Mouse (Mus musculus) megakaryocyte, embryonic 14.5 days (primary cell): ENCODE results near the gene Psmd14. TPM values are rescaled to one million over a fixed set of nuclear protein-coding genes. Genes with fewer than 3 reads are reported as not detected.

Source experiments
- H3K27me3 ChIP-seq: replicated peaks from 2 replicates; pipeline ENCODE3; 2012; ENCODE audit warnings: inconsistent platforms
- H3K36me3 ChIP-seq: replicated peaks from 2 replicates; pipeline ENCODE3; 2012; ENCODE audit warnings: low read length, inconsistent platforms, mixed read lengths
- H3K4me1 ChIP-seq: 2 replicates; pipeline ENCODE4 v1.6.1; 2012; ENCODE audit warnings: inconsistent platforms
- H3K4me3 ChIP-seq: replicated peaks from 2 replicates; pipeline ENCODE3; 2012; ENCODE audit warnings: moderate library complexity, mild to moderate bottlenecking, inconsistent platforms
- H3K9me3 ChIP-seq: 2 replicates; pipeline ENCODE4 v1.6.1; 2012; ENCODE audit warnings: inconsistent platforms
- FLI1 ChIP-seq: IDR thresholded peaks from 2 replicates; pipeline ENCODE4 v1.6.1; 2012; ENCODE audit warnings: low read length, inconsistent platforms, mixed read lengths
- GATA1 ChIP-seq: IDR thresholded peaks from 3 replicates; pipeline ENCODE4 v1.6.1; 2012; ENCODE audit warnings: mixed read lengths, low read length, inconsistent platforms, borderline replicate concordance
- polyA plus RNA-seq: library from polyadenylated mRNA; stranded (reverse); fragments of >175 nt; gene quantifications from 2 replicates; pipeline ENCODE4 v1.2.3, GENCODE M21; 2012; ENCODE audit warnings: low replicate concordance; ENCODE audit not compliant: insufficient read depth

Psmd14 gene
- polyA plus RNA-seq, 1 experiment, result 6.4 TPM

DNA sequence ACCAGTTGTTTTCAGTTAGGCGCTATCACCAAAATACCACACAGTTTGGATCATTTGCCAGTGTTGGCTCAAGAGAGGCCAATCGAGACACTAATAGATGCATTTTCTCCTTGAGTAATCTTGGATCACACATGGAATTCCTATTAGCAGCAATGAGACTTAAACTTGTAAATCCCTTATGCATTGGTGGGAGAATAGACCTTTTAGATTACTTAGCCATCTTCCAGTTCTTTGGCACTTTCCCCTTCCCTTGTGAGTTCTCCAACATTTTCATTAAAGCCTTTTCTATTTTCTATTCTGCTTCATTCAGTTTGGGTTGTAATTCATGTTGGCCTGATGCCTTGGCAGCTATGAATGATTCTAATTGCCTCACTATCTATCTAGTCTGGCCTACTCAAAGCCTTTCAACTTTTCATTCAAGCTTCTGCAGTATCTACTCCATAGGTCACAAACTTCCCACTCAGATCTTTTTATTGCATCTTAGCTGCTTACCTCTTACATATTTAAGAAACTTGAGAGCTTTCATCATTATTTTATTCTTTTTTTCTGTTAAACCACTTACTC is 125.8 kb downstream of the Psmd14 start:
- Histone ChIP-seq H3K4me1 (no peaks in the 10 kb centered on the region), H3K9me3 (no peaks in the 10 kb centered on the region), H3K27me3 (no peaks in the 10 kb centered on the region), H3K4me3 (no peak overlapping the region), H3K36me3 (no peaks in the 10 kb centered on the region)
- TF ChIP-seq GATA1, result no peak
- TF ChIP-seq FLI1, result no peak

Other genes with a start within 250 kb of the Psmd14 start
- gene Tank, start 133.1 kb upstream of the Psmd14 start, polyA plus RNA-seq, result 3.0 TPM in 1 of 2 replicates, not detected in the other
- 0.38 TPM in 1 of 2 replicates, not detected in the other for gene Tbr1, start 91.2 kb downstream of the Psmd14 start, polyA plus RNA-seq